In the genomic region with DNA sequence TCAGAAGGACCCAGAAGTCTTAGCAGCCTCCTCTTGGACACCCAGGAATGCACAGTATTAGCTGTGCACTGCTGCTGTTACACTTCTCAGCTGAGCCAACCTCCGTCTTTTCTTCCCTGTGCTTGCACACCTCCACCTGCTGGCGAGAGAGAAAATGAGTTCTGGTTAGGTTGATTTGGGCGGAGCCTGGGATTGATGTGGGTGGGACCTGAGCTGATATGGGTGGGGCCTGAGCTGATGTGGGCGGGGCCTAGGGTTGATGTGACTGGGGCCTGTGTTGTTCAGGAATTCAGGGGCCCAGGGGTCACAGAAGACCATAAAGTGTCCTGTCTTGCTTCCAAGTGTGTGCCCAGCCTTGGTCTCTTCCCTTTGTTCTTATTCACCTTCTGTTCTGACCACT, we compare ENCODE assay signal across 9 mouse cellular contexts.
DNase-seq lines count a peak whose midpoint lies in the region; ATAC-seq lines count a peak whose summit lies in the region.
"Had no signal": no experiment of that assay in that cellular context is flagged by ENCODE, and none has a peak within 500 bp of the region (broad histone marks: within the 10 kb centered on the region; RNA-seq: fewer than 3 reads in every experiment).

No protein-coding gene starts in this region.

- H3K4me3 ChIP-seq in kidney, embryonic 14.5 days (ENCODE audit: low read length) = no peak overlapping the region
- H3K4me3 ChIP-seq in neural tube, embryonic 14.5 days (ENCODE audit: low read depth, low read length) = no peak overlapping the region
- no peak overlapping the region for H3K4me3 ChIP-seq in neural tube, embryonic 15.5 days (replicated peaks)
- H3K4me3 ChIP-seq: forebrain, embryonic 15.5 days had no signal

- no peak overlapping the region for H3K9ac ChIP-seq in kidney, embryonic 14.5 days (ENCODE audit: low read depth, low read length)
- no peak overlapping the region for H3K9ac ChIP-seq in neural tube, embryonic 14.5 days (replicated peaks; ENCODE audit: low read depth, low read length)
- no peak overlapping the region for H3K9ac ChIP-seq in neural tube, embryonic 15.5 days (replicated peaks)
- H3K9ac ChIP-seq: forebrain, embryonic 15.5 days had no signal

- H3K4me1 ChIP-seq in kidney, embryonic 14.5 days (ENCODE audit: control insufficient read depth, insufficient read depth, low read length) = no peaks in the 10 kb centered on the region
- H3K4me1 ChIP-seq in neural tube, embryonic 14.5 days (ENCODE audit: control insufficient read depth, insufficient read depth, low read length) = no peaks in the 10 kb centered on the region
- no peaks in the 10 kb centered on the region for H3K4me1 ChIP-seq in neural tube, embryonic 15.5 days
- H3K4me1 ChIP-seq: forebrain, embryonic 15.5 days had no signal

- peak; percentile 69 for ATAC-seq in kidney, embryonic 14.5 days (ENCODE audit: low FRiP score, low TSS enrichment)
- ATAC-seq in neural tube, embryonic 14.5 days (ENCODE audit: low read depth) = 0 out of 2 replicates have a peak, but pooled peaks have one; percentile 18
- no peak for ATAC-seq in neural tube, embryonic 15.5 days (ENCODE audit: low FRiP score)
- peak; percentile 45; the same call in 1 of the 2 replicates for ATAC-seq in common myeloid progenitor, adult 5-6 weeks (replicated peaks; ENCODE audit: low read depth, poor library complexity, severe bottlenecking)
- ATAC-seq: forebrain, embryonic 15.5 days had no signal

- no peak overlapping the region for H3K27ac ChIP-seq in kidney, embryonic 14.5 days (ENCODE audit: low read depth, low read length)
- H3K27ac ChIP-seq in neural tube, embryonic 14.5 days (ENCODE audit: low read depth, low read length) = no peak overlapping the region
- no peak overlapping the region for H3K27ac ChIP-seq in neural tube, embryonic 15.5 days (replicated peaks)
- H3K27ac ChIP-seq: forebrain, embryonic 15.5 days had no signal

- H3K4me2 ChIP-seq in kidney, embryonic 14.5 days (replicated peaks; ENCODE audit: low read depth, low read length) = no peak overlapping the region
- no peak overlapping the region for H3K4me2 ChIP-seq in neural tube, embryonic 14.5 days (ENCODE audit: low read depth, low read length)
- H3K4me2 ChIP-seq in neural tube, embryonic 15.5 days = no peak overlapping the region
- H3K4me2 ChIP-seq: forebrain, embryonic 15.5 days had no signal

- no peaks in the 10 kb centered on the region for H3K36me3 ChIP-seq in kidney, embryonic 14.5 days (ENCODE audit: control insufficient read depth, insufficient read depth, low read length)
- no peaks in the 10 kb centered on the region for H3K36me3 ChIP-seq in neural tube, embryonic 14.5 days (ENCODE audit: control insufficient read depth, insufficient read depth, low read length)
- H3K36me3 ChIP-seq in neural tube, embryonic 15.5 days = no peaks in the 10 kb centered on the region
- H3K36me3 ChIP-seq: forebrain, embryonic 15.5 days had no signal

- no peaks in the 10 kb centered on the region for H3K9me3 ChIP-seq in kidney, embryonic 14.5 days (ENCODE audit: control insufficient read depth, low read length)
- H3K9me3 ChIP-seq in neural tube, embryonic 14.5 days (ENCODE audit: control insufficient read depth, low read length) = no peaks in the 10 kb centered on the region
- no peaks in the 10 kb centered on the region for H3K9me3 ChIP-seq in neural tube, embryonic 15.5 days (replicated peaks)
- H3K9me3 ChIP-seq: forebrain, embryonic 15.5 days had no signal

- WGBS in kidney, embryonic 14.5 days = 53% methylated on average over 4 of the region's 4 CpGs
- 65% methylated on average over 4 of the region's 4 CpGs for WGBS in neural tube, embryonic 14.5 days
- WGBS in neural tube, embryonic 15.5 days = 52% methylated on average over 4 of the region's 4 CpGs

- no peak for DNase-seq in kidney, postnatal 10 days
- DNase-seq in Muller cell, postnatal 12 days (ENCODE audit: inconsistent ontology term) = no peak
- DNase-seq in ovary, postnatal 14 days (ENCODE audit: low spot score) = no peak
- DNase-seq: kidney, postnatal 25 days had no signal

- H3K27me3 ChIP-seq in kidney, embryonic 14.5 days (ENCODE audit: control insufficient read depth, insufficient read depth, low read length) = no peaks in the 10 kb centered on the region
- H3K27me3 ChIP-seq in neural tube, embryonic 14.5 days (ENCODE audit: control insufficient read depth, insufficient read depth, low read length) = no peaks in the 10 kb centered on the region
- no peaks in the 10 kb centered on the region for H3K27me3 ChIP-seq in neural tube, embryonic 15.5 days (replicated peaks)
- H3K27me3 ChIP-seq: forebrain, embryonic 15.5 days had no signal
